Mouse (Mus musculus) lung, postnatal 25 days (tissue): ENCODE results near the gene Mylk.
"Not testable (repeated sequence)": the region's sequence is repeated elsewhere in the genome, so short reads cannot be mapped to it uniquely, and the experiment has no call there.

Experiments
- DNase-seq: peaks from one replicate; pipeline ENCODE4 v3.0.0; 2022; ENCODE audit warnings: low spot score

The Mylk gene

DNA sequence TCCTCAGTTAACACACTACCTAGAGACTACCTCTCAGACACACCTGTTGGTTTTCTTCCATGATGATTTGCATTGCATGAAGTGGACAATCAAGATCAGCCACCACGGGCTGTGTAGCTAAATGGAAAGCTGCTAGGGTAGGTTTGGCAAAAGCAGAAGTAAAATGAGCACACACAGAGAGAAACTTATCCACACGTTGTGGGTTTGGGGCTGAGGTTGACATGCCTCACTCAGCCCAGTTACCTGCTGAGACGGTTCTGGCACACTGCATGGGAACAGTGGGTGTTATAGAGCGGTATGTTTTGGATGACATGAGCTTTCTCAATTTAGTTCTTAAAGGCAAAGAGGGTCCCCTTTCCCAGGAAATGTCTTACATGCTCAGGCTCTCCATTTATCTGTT, 25.1 kb downstream of the Mylk start:
- no peak for DNase-seq

- DNase-seq: no peak
These were observed 27.5 kb downstream of the Mylk start for GRCm38 (mm10) chr16:34772445-34773032.

DNA sequence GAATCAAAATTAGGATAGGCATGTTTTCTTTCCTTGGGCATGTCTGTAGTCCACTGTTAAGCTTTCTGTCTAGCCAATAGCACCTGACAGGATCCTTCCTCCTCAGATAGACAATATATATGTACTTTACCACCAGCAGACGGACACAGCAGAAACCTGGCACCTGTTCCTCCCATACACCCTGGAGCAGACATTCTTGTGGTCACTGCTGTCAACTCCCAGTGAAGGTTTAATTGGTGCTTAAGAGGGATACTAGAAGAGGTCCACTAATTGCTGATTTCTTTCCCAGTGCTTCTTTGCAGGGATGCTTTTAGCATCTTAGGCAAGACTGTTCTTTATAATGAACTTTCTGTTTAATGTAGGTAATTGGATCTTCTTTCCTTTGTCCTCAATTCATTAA, 37.4 kb downstream of the Mylk start:
- DNase-seq: no peak

DNA sequence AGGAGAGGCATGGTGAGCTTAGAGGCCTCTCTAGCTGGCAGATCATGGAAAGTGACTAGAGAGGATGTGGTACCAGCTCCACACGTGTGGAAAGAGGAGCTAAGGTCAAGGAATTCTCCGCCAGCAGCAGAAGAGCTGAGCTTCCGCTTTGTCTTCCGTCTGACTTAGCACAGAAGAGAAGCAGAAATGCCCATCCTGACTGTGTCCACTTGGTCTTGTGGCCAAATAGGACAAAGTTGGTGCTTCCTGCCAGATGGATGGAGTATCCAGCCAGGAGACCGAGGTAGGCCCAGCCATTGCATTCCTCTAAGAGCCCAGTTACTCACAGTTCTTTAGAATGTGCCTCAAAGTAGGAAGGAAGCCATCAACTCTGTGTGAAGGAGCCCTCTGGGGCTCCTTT, 38.5 kb downstream of the Mylk start:
- no peak for DNase-seq

DNA sequence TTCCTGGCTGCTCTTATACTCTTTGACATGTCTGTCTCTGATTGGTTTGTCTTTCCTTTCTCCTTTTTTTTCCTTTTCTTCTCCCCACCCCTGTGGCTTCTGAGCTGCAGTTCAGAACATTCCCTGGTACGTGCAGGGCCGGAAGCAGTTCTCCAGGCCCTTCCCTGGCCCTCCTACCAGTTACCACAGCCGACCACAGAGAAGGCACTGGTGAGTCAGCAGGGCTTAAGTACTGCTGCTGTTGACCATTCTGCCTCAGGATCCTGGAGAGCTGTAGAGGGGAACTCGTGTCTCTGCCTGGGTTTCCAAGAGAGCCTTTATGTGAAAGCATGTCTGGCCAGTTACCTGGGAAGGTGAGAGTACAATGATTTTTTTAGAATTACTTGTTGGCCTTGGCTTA, 39.7 kb downstream of the Mylk start:
- peak; percentile 32 for DNase-seq

DNA sequence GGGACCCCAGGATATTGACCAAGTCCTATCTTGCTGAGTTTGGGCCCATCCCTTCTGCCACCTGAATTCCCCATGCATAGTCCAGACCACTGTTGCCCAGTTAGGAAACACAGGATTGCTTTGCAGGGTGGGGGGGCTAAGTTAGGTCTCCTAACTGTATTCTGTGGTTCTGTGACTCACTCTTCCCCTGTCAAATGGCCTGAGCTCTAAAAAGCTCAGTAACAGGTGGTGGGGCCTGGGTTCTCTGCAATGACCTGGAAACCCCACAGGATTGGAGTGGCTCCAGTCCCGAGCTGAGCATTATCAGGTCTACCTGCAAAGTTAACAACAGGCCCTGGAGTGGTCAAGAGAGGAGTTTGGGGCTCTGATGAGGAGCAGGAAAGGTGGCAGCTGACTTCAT, 47.5 kb downstream of the Mylk start:
- DNase-seq: no peak

- DNase-seq: peak; percentile 43
These were observed 48.0 kb downstream of the Mylk start for GRCm38 (mm10) chr16:34793000-34793399.

DNA sequence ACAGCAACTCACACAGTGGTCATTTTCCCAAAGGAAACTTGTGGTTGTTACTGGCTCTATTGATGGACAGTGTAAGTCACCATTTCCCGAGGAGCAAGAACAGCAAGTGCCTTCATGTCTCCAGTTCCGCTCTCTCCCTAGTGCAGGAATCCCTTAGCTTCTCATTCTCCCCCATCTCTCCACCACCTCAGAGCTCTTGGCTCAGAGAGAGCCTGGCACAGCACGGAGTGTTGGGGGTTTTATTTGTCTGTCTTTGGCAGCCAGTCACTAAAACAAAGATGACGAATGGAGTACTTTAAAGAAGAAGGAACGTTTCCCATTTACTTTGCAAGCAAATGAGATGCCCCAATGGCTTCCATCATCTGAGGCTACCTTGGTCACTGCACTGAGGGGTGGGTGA, 56.2 kb downstream of the Mylk start:
- DNase-seq: peak; percentile 9

- DNase-seq: no peak
These were observed 59.4 kb downstream of the Mylk start for GRCm38 (mm10) chr16:34804286-34805010.

GRCm38 (mm10) chr16:34806883-34807767, 62.1 kb downstream of the Mylk start:
- peak; percentile 51 for DNase-seq

GRCm38 (mm10) chr16:34807768-34808275, 62.8 kb downstream of the Mylk start:
- DNase-seq: no peak

DNA sequence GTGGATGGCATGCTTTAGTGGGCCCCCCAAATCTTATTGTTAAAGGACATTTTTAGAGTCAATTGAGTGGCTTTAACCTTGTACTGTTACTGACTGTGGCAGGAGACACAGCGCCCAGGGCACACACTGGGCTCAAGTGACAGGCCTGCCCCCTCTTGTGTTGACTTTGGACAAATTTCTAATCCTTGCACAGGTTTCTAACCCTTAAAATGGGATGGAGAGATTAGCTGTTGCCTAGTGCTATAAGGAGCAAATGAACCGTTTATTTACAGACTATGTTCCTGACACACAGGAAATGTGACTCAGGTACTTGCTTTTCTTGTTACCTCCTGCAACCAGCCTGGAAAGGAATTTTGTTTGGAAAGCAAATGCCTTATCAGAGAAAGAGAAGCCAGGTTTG, 67.2 kb downstream of the Mylk start:
- peak; percentile 36 for DNase-seq

DNA sequence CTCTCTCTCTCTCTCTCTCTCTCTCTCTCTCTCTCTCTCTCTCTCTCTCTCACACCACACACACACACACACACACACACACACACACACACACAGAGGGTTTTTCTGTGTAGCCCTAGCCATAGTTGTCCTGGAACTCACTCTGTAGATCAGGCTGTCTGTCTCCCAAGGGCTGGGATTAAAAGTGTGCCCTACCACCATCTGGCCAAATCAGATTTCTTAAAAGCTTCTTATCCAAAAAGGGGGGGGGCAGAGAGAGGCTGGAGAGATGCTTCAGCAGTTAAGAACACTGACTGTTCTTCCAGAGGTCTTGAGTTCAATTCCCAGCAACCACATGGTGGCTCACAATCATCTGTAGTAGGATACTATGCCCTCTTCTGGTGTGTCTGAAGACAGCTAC, 68.2 kb downstream of the Mylk start:
- DNase-seq: not testable (repeated sequence)

GRCm38 (mm10) chr16:34813570-34813969, 68.6 kb downstream of the Mylk start:
- no peak for DNase-seq

DNA sequence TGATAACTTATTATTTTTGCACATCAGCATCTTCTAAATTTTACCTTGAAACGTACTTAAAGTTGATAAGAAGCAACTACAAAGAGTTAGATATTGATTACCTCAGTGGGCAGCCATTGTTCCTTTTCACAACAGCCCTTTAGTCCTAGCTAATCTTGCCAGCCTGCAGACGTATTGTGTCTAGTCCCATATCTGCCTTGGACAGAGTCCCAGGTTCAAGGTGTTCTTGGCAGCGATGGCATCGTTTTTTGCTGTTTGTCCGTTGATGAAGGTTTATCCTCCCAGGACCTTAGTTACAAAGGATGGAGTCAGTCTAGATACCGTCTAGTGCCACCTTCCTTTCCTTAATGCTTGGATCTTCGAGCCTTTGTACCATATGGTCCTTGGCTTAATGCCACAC, 69.6 kb downstream of the Mylk start:
- DNase-seq: no peak

GRCm38 (mm10) chr16:34816548-34816947, 71.5 kb downstream of the Mylk start:
- DNase-seq: no peak

DNA sequence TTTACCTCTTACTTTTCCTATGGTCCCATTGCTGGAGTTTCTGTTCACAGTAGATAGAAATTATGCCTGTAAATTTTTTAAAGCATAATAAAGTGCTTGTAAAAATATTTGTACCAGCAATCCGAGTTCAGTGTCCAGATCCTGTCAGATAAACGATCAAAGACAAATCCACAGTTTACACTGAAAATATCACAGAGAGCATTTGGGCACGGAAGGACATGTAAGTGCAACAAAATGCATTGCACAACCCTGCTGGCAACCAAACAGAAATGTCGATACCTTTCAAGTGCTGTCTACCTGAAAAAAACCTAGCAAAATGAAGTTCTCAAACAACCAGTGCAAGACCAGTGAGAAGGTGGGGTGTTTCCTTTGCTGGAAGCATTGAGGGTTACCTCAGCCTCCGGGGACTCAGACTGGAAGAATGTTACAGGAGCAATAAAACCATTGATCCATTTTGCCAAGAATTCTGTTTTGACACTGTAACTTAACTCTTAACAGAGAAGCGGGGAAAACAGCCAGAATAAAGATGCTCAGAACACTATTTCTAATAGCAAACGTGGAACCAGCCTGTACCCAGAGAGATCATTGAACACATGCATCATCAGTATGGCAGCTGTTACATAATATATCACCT, 80.2 kb downstream of the Mylk start:
- DNase-seq: no peak

DNA sequence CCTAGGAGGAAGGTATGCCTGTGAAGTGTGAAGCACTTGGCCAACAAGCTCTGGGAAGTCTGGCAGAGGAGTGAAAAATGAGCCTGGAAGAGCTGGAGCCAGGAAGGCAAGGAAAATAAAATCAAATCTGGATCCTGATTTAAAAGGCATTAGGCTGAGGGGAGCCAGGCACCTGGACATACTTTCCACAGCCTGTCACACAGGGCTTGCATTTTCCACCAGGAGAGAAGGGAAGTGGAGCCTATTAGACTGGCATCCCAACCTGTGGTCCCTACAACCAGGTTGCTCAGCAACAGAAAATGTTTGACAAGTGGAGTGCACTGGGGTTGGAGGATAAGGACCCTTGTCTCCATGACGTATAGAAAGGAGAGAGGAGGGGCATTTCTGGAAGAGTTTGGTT, 89.5 kb downstream of the Mylk start:
- DNase-seq: no peak

DNA sequence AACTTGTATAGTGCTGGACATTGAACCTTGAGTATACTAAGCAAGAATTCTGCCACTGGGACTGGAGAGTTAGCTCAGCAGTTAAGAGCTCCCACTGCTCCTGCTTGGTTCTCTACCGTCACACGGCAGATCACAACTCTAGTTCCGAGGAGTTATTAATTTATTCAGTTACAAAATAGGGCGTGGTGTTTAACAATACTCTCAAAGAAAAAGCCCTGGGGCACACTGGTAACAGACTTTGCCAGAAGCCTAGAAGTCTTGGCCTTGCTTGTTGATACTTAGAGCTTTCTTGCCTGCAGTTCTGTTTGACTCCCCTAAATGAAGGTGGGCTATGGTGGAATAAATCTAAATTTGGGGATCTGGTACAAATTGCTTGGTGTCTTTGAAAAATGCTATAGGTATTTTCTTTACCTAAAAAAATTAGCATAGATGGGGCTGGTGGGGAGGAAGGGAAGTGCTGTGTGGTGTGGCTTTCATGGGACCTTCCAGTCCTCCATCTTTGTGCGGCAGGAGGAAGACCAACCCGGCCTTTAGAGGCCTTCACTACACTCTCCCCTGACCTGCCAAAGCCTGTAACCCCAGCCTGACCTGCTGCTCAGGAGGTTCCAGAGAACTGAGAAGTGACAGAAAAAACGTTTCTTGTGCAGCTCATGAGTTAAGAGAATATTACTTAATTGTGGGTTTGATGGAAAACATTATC, 94.1 kb downstream of the Mylk start:
- DNase-seq: no peak

DNA sequence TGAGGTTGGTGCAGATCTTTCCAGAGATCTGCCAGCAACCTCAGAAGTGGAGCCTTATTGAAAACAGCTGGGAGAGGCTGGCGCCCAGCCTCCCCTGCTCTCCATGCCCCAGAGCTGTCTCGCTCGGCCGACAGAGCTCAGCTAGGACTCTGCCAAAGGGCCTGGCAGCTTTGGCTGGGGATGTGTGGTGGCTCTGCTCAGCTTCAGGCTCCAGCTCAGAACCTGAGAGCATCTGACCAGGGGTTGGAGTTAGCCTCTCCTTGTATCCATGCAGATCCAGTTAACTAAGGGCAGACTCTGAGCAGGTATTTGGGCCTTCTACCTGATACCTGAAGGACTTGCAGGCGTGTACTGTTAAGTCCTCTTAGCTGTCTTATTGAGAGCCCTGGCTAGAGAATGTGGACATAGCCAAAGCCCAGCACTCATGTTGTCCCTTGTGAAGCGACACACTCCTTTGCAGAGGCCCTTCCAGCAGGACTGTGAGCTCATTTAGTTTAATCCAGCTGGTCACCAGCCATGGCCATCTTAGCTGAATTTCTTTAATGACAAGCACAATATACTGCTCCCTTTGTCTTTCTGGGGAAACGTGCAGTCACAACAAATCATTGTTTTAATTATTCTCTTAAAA, 94.8 kb downstream of the Mylk start:
- DNase-seq: peak; percentile 58

DNA sequence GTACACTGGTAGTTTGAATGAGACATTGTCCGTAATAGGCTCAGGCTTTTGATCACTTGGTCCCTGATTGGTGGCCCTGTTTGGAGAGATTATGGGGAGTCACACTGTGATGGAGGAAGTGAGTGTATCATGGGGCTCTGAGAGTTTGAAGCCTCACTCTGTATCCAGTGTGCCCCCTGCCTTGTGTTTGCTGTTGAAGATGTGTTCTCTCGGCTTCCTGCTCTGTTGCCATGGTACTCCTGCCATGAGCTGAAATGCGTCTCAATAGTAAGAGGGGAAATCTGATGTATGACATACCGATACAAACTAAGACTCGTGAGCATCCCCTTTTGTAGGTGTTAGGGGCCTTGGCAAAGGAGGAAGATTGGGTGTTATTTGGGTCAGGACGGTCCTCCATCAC, 99.8 kb downstream of the Mylk start:
- no peak for DNase-seq
